ENCODE assay signal across 8 mouse cellular contexts in genomic region chr12:75594404-75594803, GRCm38 (mm10). TPM values are rescaled to one million over a fixed set of nuclear protein-coding genes. Genes with fewer than 3 reads are reported as not detected.
DNase-seq lines count a peak whose midpoint lies in the region; ATAC-seq lines count a peak whose summit lies in the region.

No protein-coding gene starts in this region.

- no peak overlapping the region for H3K27ac ChIP-seq in neural tube, embryonic 11.5 days (ENCODE audit: low read depth, low read length)
- H3K27ac ChIP-seq in liver, embryonic 13.5 days: no peak overlapping the region

- H3K9ac ChIP-seq in neural tube, embryonic 11.5 days (ENCODE audit: low read length): no peak overlapping the region
- peak overlapping the region; percentile 96 for H3K9ac ChIP-seq in liver, embryonic 13.5 days

- H3K4me2 ChIP-seq in neural tube, embryonic 11.5 days (ENCODE audit: low read depth): peak overlapping the region; percentile 62
- H3K4me2 ChIP-seq in liver, embryonic 13.5 days: peak overlapping the region; percentile 95

- H3K27me3 ChIP-seq in neural tube, embryonic 11.5 days (ENCODE audit: control insufficient read depth, insufficient read depth, low read length): no peaks in the 10 kb centered on the region
- H3K27me3 ChIP-seq in liver, embryonic 13.5 days: no peaks in the 10 kb centered on the region

- H3K36me3 ChIP-seq in neural tube, embryonic 11.5 days (ENCODE audit: control insufficient read depth, insufficient read depth, low read length): peaks cover 7% of the 10 kb centered on the region; the same call in 1 of the 2 replicates
- H3K36me3 ChIP-seq in liver, embryonic 13.5 days: peaks cover 32% of the 10 kb centered on the region

- H3K4me3 ChIP-seq in neural tube, embryonic 11.5 days (ENCODE audit: low read depth, low read length): peak overlapping the region; percentile 99
- H3K4me3 ChIP-seq in liver, embryonic 13.5 days (replicated peaks): peak overlapping the region; percentile 96

- no peaks in the 10 kb centered on the region for H3K9me3 ChIP-seq in neural tube, embryonic 11.5 days (ENCODE audit: control insufficient read depth, low read length)
- no peaks in the 10 kb centered on the region for H3K9me3 ChIP-seq in liver, embryonic 13.5 days (replicated peaks)

- DNase-seq in embryo, embryonic 10.5 days (ENCODE audit: low spot score): peak; percentile 12
- no peak for DNase-seq in embryo, embryonic 10 days (ENCODE audit: low spot score)
- no peak for DNase-seq in neural tube, embryonic 11.5 days (ENCODE audit: low spot score)
- DNase-seq in neural tube, embryonic 10.5 days (ENCODE audit: extremely low spot score, low spot score): no peak
- no peak for DNase-seq in liver, embryonic 13.5 days
- DNase-seq in spleen, postnatal 10 days (ENCODE audit: low spot score in 2 of 2): no peak
- no peak for DNase-seq in spleen, postnatal 4 days (ENCODE audit: low spot score in 2 of 2)

- H3K4me1 ChIP-seq in neural tube, embryonic 11.5 days (ENCODE audit: control insufficient read depth, insufficient read depth, low read length): peaks cover 4% of the 10 kb centered on the region; the same call in 1 of the 2 replicates
- peaks cover 30% of the 10 kb centered on the region for H3K4me1 ChIP-seq in liver, embryonic 13.5 days (replicated peaks)

- 53% methylated on average over 5 of the region's 5 CpGs for WGBS in neural tube, embryonic 11.5 days
- 37% methylated on average over 5 of the region's 5 CpGs for WGBS in liver, embryonic 13.5 days (ENCODE audit: insufficient replicate concordance)

- no peak for ATAC-seq in neural tube, embryonic 11.5 days (ENCODE audit: insufficient read depth, low FRiP score, low TSS enrichment)
- no peak for ATAC-seq in liver, embryonic 13.5 days (ENCODE audit: low read depth)
- ATAC-seq in monocyte, adult 5-6 weeks (replicated peaks; ENCODE audit: insufficient number of reproducible peaks, low FRiP score, low TSS enrichment, poor library complexity, severe bottlenecking): no peak

RNA-seq across cellular contexts. Expression of gene Ppp2r5e, which starts 1.6 kb away (rescaled TPM):
- 21.6 and 22.5 TPM in 2 replicates for polyA plus RNA-seq in neural tube, embryonic 11.5 days (2014; fragmentation: Nextera tagmentation; extraction: Ambion mirVana)
- polyA plus RNA-seq in liver, embryonic 13.5 days (2015; fragmentation: Nextera tagmentation; extraction: Ambion mirVana): 5.3 and 5.7 TPM in 2 replicates
- total RNA-seq in monocyte, adult 5-6 weeks (2017): 18.1 to 30.8 TPM (median 25.0 TPM) in 3 replicates
